Mouse (Mus musculus): ENCODE data around the gene Hnrnph3.

- no peak for TF ChIP-seq CTCF (IDR thresholded peaks at IDR 0.05; ENCODE audit: borderline replicate concordance, extremely low read depth, insufficient read depth, insufficient read length)
- no peak for TF ChIP-seq POLR2A (IDR thresholded peaks at IDR 0.05; ENCODE audit: borderline replicate concordance, extremely low read depth, insufficient read depth, insufficient read length, poor library complexity, severe bottlenecking)
Observed at GRCm38 (mm10) chr10:63003252-63003651, 20.8 kb downstream of the Hnrnph3 start.

Data from brain, embryonic 14.5 days (tissue).